Mouse (Mus musculus) granulocyte monocyte progenitor cell, adult 5-6 weeks (primary cell): ENCODE measurements around the gene Ceacam16. TPM values are rescaled to one million over a fixed set of nuclear protein-coding genes. Genes with fewer than 3 reads are reported as not detected.

Source experiments
- ATAC-seq: replicated peaks from 2 replicates; pipeline ENCODE4 v1.8.0; 2016; ENCODE audit warnings: mild to moderate bottlenecking, moderate TSS enrichment, inconsistent platforms; ENCODE audit not compliant: poor library complexity, severe bottlenecking
- total RNA-seq, 2 experiments: library from RNA; stranded (forward) in 1 of 2; stranded (reverse) in 1 of 2; fragments of 200-712, 200-1000 nt in 1 of 2; fragments of >200 nt in 1 of 2; fragmentation: Nextera tagmentation in 1 of 2; gene quantifications; 2 replicates each; pipeline ENCODE4 v1.2.3; 2014 to 2017

Ceacam16 gene
- total RNA-seq, 2 experiments from 2014 or later = not detected

- peak; percentile 10; the same call in 1 of the 2 replicates for ATAC-seq
Observed at GRCm38 (mm10) chr7:19818440-19818839, 42.7 kb downstream of the Ceacam16 start.

- peak; percentile 78 for ATAC-seq
Observed at GRCm38 (mm10) chr7:19817382-19818105, 43.6 kb downstream of the Ceacam16 start.

GRCm38 (mm10) chr7:19816224-19816771 is 44.8 kb downstream of the Ceacam16 start:
- peak; percentile 64 for ATAC-seq

GRCm38 (mm10) chr7:19815296-19816223 is 45.5 kb downstream of the Ceacam16 start:
- peak; percentile 15; the same call in 1 of the 2 replicates for ATAC-seq

- no peak for ATAC-seq
Observed at GRCm38 (mm10) chr7:19813579-19814122, 47.4 kb downstream of the Ceacam16 start.

- ATAC-seq = no peak
Observed at GRCm38 (mm10) chr7:19813161-19813560, 47.9 kb downstream of the Ceacam16 start.

GRCm38 (mm10) chr7:19811114-19811513 is 50.0 kb downstream of the Ceacam16 start:
- no peak for ATAC-seq

- ATAC-seq = no peak
Observed at GRCm38 (mm10) chr7:19809369-19809768, 51.7 kb downstream of the Ceacam16 start.

- no peak for ATAC-seq
Observed at GRCm38 (mm10) chr7:19806356-19806969, 54.6 kb downstream of the Ceacam16 start.

GRCm38 (mm10) chr7:19802995-19803394 is 58.1 kb downstream of the Ceacam16 start:
- peak; percentile 89 for ATAC-seq

Other genes with a start within 250 kb of the Ceacam16 start
- gene Relb, start 231.9 kb downstream of the Ceacam16 start, total RNA-seq (2014; fragmentation: Nextera tagmentation) = 1.2 TPM in 1 of 2 replicates, not detected in the other
- 1.4 and 1.9 TPM in 2 replicates for gene Relb, start 231.9 kb downstream of the Ceacam16 start, total RNA-seq (2017)
- 29.9 and 41.7 TPM in 2 replicates for gene Clptm1, start 196.3 kb downstream of the Ceacam16 start, total RNA-seq (2014; fragmentation: Nextera tagmentation)
- gene Clptm1, start 196.3 kb downstream of the Ceacam16 start, total RNA-seq (2017) = 32.0 and 36.5 TPM in 2 replicates
- 3.3 and 5.9 TPM in 2 replicates for gene Apoc2, start 183.4 kb downstream of the Ceacam16 start, total RNA-seq (2014; fragmentation: Nextera tagmentation)
- gene Apoc2, start 183.4 kb downstream of the Ceacam16 start, total RNA-seq (2017) = 1.3 TPM in 1 of 2 replicates, not detected in the other
- gene Gm44805, start 179.9 kb downstream of the Ceacam16 start, total RNA-seq (2014; fragmentation: Nextera tagmentation) = not detected in 2 replicates
- gene Gm44805, start 179.9 kb downstream of the Ceacam16 start, total RNA-seq (2017) = not detected in 2 replicates
- not detected in 2 replicates for gene Apoc4, start 179.8 kb downstream of the Ceacam16 start, total RNA-seq (2014; fragmentation: Nextera tagmentation)
- not detected in 2 replicates for gene Apoc4, start 179.8 kb downstream of the Ceacam16 start, total RNA-seq (2017)
- 10.3 and 17.9 TPM in 2 replicates for gene Apoc1, start 168.6 kb downstream of the Ceacam16 start, total RNA-seq (2014; fragmentation: Nextera tagmentation)
- gene Apoc1, start 168.6 kb downstream of the Ceacam16 start, total RNA-seq (2017) = 0.57 and 10.6 TPM in 2 replicates
- gene Apoe, start 162.1 kb downstream of the Ceacam16 start, total RNA-seq (2014; fragmentation: Nextera tagmentation) = 21.9 and 23.5 TPM in 2 replicates
- gene Apoe, start 162.1 kb downstream of the Ceacam16 start, total RNA-seq (2017) = 59.3 and 90.6 TPM in 2 replicates
- 70.2 and 76.7 TPM in 2 replicates for gene Tomm40, start 145.9 kb downstream of the Ceacam16 start, total RNA-seq (2014; fragmentation: Nextera tagmentation)
- gene Tomm40, start 145.9 kb downstream of the Ceacam16 start, total RNA-seq (2017) = 36.2 and 47.0 TPM in 2 replicates
- gene Nectin2, start 110.8 kb downstream of the Ceacam16 start, total RNA-seq (2014; fragmentation: Nextera tagmentation) = 1.7 and 2.0 TPM in 2 replicates
- 1.6 and 1.8 TPM in 2 replicates for gene Nectin2, start 110.8 kb downstream of the Ceacam16 start, total RNA-seq (2017)
- gene Bcam, start 90.3 kb downstream of the Ceacam16 start, total RNA-seq (2014; fragmentation: Nextera tagmentation) = not detected in 2 replicates
- gene Bcam, start 90.3 kb downstream of the Ceacam16 start, total RNA-seq (2017) = not detected in 2 replicates
- not detected in 2 replicates for gene Cblc, start 64.5 kb downstream of the Ceacam16 start, total RNA-seq (2014; fragmentation: Nextera tagmentation)
- not detected in 2 replicates for gene Cblc, start 64.5 kb downstream of the Ceacam16 start, total RNA-seq (2017)
- gene Bcl3, start 38.5 kb downstream of the Ceacam16 start, total RNA-seq (2014; fragmentation: Nextera tagmentation) = 7.5 and 8.5 TPM in 2 replicates
- 0.57 and 1.0 TPM in 2 replicates for gene Bcl3, start 38.5 kb downstream of the Ceacam16 start, total RNA-seq (2017)
- gene Gm19345, start 9.3 kb downstream of the Ceacam16 start, total RNA-seq (2014; fragmentation: Nextera tagmentation) = not detected in 2 replicates
- not detected in 2 replicates for gene Gm19345, start 9.3 kb downstream of the Ceacam16 start, total RNA-seq (2017)
- not detected in 2 replicates for gene Ceacam19, start 26.7 kb upstream of the Ceacam16 start, total RNA-seq (2014; fragmentation: Nextera tagmentation)
- gene Ceacam19, start 26.7 kb upstream of the Ceacam16 start, total RNA-seq (2017) = not detected in 2 replicates
- 10.7 and 32.3 TPM in 2 replicates for gene Pvr, start 59.9 kb upstream of the Ceacam16 start, total RNA-seq (2014; fragmentation: Nextera tagmentation)
- gene Pvr, start 59.9 kb upstream of the Ceacam16 start, total RNA-seq (2017) = 10.9 and 11.3 TPM in 2 replicates
- gene Igsf23, start 89.5 kb upstream of the Ceacam16 start, total RNA-seq (2014; fragmentation: Nextera tagmentation) = 3.4 TPM in 1 of 2 replicates, not detected in the other
- not detected in 2 replicates for gene Igsf23, start 89.5 kb upstream of the Ceacam16 start, total RNA-seq (2017)
- gene Ceacam20, start 104.1 kb upstream of the Ceacam16 start, total RNA-seq (2014; fragmentation: Nextera tagmentation) = not detected in 2 replicates
- gene Ceacam20, start 104.1 kb upstream of the Ceacam16 start, total RNA-seq (2017) = not detected in 2 replicates
- not detected in 2 replicates for gene Nlrp9b, start 130.2 kb upstream of the Ceacam16 start, total RNA-seq (2014; fragmentation: Nextera tagmentation)
- not detected in 2 replicates for gene Nlrp9b, start 130.2 kb upstream of the Ceacam16 start, total RNA-seq (2017)
- gene Vmn1r91, start 238.4 kb upstream of the Ceacam16 start, total RNA-seq (2014; fragmentation: Nextera tagmentation) = not detected in 2 replicates
- gene Vmn1r91, start 238.4 kb upstream of the Ceacam16 start, total RNA-seq (2017) = not detected in 2 replicates